Mouse (Mus musculus) lung, postnatal 0 days (tissue): ENCODE measurements at regions not wholly inside any gene's neighbourhood (a gene's known extent, or its start where the extent isn't known, plus 50 kb on each side); places are given as distances from the start of the nearest gene placed in this dataset.
A peak's percentile ranks its signal among the peaks of the same experiment; 100 is the strongest.

Experiments used
- CTCF ChIP-seq: IDR thresholded peaks from 2 replicates; pipeline ENCODE4 v1.5.1; 2016; ENCODE audit warnings: antibody characterized with exemption, mild to moderate bottlenecking
- EP300 ChIP-seq: IDR thresholded peaks from 2 replicates; pipeline ENCODE4 v1.6.1; 2016; ENCODE audit warnings: antibody characterized with exemption, mild to moderate bottlenecking, control low read depth

DNA sequence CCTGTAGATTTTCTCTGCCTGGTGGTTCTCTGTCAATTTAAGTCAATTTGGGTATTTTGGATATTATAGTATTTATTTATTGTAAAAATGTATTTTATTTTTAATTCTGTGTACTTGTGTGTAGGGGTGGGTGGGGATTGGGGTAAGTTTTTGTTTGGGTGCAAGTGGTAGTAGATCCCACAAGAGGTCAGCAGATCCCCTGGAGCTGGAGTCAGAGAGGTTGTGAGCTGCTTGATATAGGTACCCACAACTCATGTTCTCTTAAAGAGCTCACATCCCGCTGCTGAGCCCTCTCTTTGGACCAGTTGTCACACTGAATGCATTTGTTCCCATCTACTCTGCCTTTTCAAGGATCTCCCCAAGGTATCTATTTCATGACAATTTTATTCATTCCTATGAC is 239.6 kb upstream of the 1700056E22Rik start:
- peak; percentile 45 for TF ChIP-seq CTCF
- TF ChIP-seq EP300 = no peak
